Mouse (Mus musculus): ENCODE measurements at regions not wholly inside any gene's neighbourhood (a gene's known extent, or its start where the extent isn't known, plus 50 kb on each side); places are given as distances from the start of the nearest gene placed in this dataset.

GRCm38 (mm10) chr5:53346028-53346427 is 79.1 kb downstream of the Smim20 start:
- no peak for TF ChIP-seq GATA1 (IDR thresholded peaks at IDR 0.05; ENCODE audit: borderline replicate concordance, low read length)
- TF ChIP-seq FLI1 (IDR thresholded peaks at IDR 0.05; ENCODE audit: low read length) = no peak

Data from megakaryocyte, embryonic 14.5 days (primary cell).